Mouse (Mus musculus) bone marrow macrophage, adult 2 months (primary cell): Measurements from ENCODE around the gene Slc30a7.

ENCODE experiments used
- CTCF ChIP-seq: IDR thresholded peaks from 2 replicates; pipeline ENCODE4 v1.5.1; 2012; ENCODE audit warnings: low read depth, mild to moderate bottlenecking, low read length, moderate library complexity
- POLR2A ChIP-seq: IDR thresholded peaks from 2 replicates; pipeline ENCODE4 v1.6.1; 2012; ENCODE audit warnings: mild to moderate bottlenecking, low read depth, low read length, borderline replicate concordance

DNA sequence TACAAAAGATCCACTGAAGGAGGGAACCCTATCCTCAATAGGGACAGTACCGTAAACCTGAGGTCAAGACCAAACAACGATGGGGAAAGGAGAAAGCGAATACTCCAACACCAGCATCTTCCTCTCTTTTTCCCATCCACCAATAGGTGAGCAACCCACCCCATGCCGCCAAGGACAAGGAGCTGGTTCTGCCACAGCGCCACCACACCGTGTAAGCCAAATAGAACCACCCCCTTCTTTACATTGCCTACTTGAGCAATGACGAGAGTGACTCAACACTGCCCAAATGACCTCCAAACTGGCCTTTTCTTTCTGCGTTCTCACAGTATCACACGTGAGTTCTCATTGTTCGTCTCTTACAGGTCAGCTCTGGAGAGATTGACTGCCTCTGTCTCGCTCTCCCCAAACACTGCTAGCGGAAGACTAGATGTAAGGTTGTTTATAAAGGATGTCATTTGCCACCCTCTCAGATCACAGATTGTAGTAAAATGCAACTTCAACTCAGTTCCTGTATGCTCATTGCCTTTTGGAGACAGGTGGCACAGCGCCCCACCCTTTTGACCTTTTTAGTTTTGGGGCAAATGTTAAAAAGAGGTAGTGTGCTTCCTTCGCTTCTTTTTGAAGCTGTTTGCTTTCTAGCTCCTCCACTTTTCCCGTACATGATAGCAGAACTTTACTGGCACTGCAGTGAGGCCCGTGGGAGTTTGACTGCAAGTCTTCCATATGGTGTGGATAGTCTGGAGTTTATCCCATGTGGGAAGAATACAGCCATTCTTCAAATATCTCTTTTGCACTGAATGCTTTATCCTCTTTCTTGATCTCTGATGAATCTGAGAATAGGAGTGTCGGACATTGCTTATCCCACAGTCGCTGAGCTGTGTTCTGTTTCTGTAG, 73.7 kb downstream of the Slc30a7 start:
- TF ChIP-seq CTCF (no peak), POLR2A (no peak)
